Mouse (Mus musculus): Measurements from ENCODE around the gene Gm7861.
"Not testable (repeated sequence)": the region's sequence is repeated elsewhere in the genome, so short reads cannot be mapped to it uniquely, and the experiment has no call there.

The Gm7861 gene

GRCm38 (mm10) chr8:21594408-21594807 lies at the start of gene Gm7861:
Gm7861 (minus strand) TSS chr8:21594508.
- not testable (repeated sequence) for DNase-seq

DNA sequence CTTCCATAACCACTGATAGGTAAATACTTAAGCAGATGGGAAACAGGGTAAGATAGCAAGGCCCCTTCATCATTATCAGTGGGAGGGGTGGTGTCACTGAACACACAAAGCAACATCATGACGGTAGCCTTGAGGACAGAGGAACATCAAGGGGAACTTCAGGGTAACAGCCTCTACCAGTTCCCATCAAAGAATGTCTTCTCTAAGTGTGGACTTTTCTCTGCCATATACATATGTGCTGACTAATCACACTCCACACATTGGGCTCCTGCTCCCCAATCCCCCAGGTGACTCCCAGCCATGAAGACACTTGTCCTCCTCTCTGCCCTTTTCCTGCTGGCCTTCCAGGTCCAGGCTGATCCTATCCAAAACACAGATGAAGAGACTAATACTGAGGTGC lies 23.6 kb upstream of the Gm7861 start, which contains the start of gene Defa26:
Gene Defa26, plus strand, starts transcription at position 301 of the 400 bp plus-strand sequence.
- not testable (repeated sequence) for DNase-seq

- not testable (repeated sequence) for DNase-seq
Measured at GRCm38 (mm10) chr8:21582706-21583105, 11.6 kb downstream of the Gm7861 start, which contains the start of gene Defa28. Defa28 (plus strand) TSS chr8:21583006.

GRCm38 (mm10) chr8:21565086-21565485 lies 29.2 kb downstream of the Gm7861 start, which contains the start of gene Defa37:
Defa37 (plus strand) TSS chr8:21565386.
- DNase-seq, result not testable (repeated sequence)
